8 mouse cellular contexts compared by ENCODE assay signal in the genomic region with DNA sequence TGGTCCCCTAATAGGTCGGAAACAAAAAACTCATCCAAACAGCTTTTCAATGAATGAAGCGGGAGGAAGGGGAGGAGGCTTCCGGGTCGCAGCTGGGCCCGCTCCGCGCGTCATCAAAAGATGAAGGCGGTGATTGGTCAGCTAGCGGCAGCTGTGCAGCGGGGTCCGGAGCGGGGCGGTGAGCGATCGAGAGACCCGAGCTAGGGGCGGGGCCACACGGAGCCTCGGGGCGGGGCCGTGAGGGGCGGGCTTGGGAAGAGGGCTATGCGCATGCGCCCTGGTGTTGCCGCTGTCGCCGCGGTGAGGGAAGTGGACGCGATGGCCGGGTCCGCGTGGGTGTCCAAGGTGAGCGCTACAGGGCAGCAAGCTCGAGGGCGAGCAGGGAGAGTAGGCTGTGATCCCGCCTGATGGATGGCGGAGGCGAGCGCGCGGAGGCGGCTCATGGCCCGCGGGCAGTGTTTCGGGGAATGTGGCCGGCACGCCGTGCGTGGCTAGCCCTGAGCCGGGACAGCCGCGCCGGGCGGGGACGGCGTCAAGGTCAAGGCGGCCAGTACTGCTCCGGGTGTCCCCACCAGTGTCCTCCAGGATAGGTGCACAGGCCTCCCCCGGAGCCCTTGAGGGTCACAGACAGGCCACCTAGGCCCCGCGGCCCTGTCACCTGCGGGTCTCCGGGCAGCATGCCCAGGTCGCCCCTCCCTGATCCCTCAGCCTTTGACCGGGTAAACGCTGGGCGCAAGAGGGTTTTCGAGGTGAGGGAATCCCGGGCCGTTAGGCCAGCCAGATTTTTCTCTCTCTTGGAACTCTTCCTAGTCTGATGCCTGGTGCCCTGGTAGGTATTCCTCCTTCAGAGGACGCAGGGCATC. TPM values are rescaled to one million over a fixed set of nuclear protein-coding genes. Genes with fewer than 3 reads are reported as not detected.
DNase-seq lines count a peak whose midpoint lies in the region; ATAC-seq lines count a peak whose summit lies in the region.

Idh3a (plus strand) TSS at position 136 of the 863 bp plus-strand sequence.

- WGBS in heart, embryonic 14.5 days = under 1% methylated on average over 67 of the region's 73 CpGs
- under 1% methylated on average over 73 of the region's 73 CpGs for whole genome bisulfite sequencing in liver, embryonic 13.5 days (ENCODE audit: insufficient replicate concordance)
- under 1% methylated on average over 72 of the region's 73 CpGs for WGBS in stomach, embryonic 16.5 days

- peaks cover 28% of the 10 kb centered on the region for H3K36me3 ChIP-seq in heart, embryonic 14.5 days (ENCODE audit: control insufficient read depth, insufficient read depth, low read length)
- H3K36me3 ChIP-seq in liver, embryonic 13.5 days = peaks cover 15% of the 10 kb centered on the region
- no peaks in the 10 kb centered on the region for H3K36me3 ChIP-seq in stomach, embryonic 16.5 days (ENCODE audit: control insufficient read depth, insufficient read depth, low read length)

- H3K27me3 ChIP-seq in heart, embryonic 14.5 days (ENCODE audit: control insufficient read depth, insufficient read depth, low read length) = no peaks in the 10 kb centered on the region
- no peaks in the 10 kb centered on the region for H3K27me3 ChIP-seq in liver, embryonic 13.5 days
- H3K27me3 ChIP-seq in stomach, embryonic 16.5 days (ENCODE audit: control insufficient read depth, insufficient read depth, low read length) = no peaks in the 10 kb centered on the region

- no peaks in the 10 kb centered on the region for H3K9me3 ChIP-seq in heart, embryonic 14.5 days (ENCODE audit: control insufficient read depth, low read length)
- no peaks in the 10 kb centered on the region for H3K9me3 ChIP-seq in liver, embryonic 13.5 days (replicated peaks)
- H3K9me3 ChIP-seq in stomach, embryonic 16.5 days (replicated peaks; ENCODE audit: control insufficient read depth, low read length) = no peaks in the 10 kb centered on the region

- H3K9ac ChIP-seq in heart, embryonic 14.5 days (ENCODE audit: low read length) = peak within 1 kb of the TSS; percentile 94
- H3K9ac ChIP-seq in liver, embryonic 13.5 days = peak within 1 kb of the TSS; percentile 93
- H3K9ac ChIP-seq in stomach, embryonic 16.5 days (ENCODE audit: low read length) = peak within 1 kb of the TSS; percentile 87

- H3K4me1 ChIP-seq in brown adipose tissue, adult 24 weeks (ENCODE audit: control insufficient read depth, insufficient read depth, insufficient read length, low read length) = no peaks in the 10 kb centered on the region
- H3K4me1 ChIP-seq in heart, embryonic 14.5 days (ENCODE audit: control insufficient read depth in 2 of 2, insufficient read depth in 2 of 2, low read length in 2 of 2) = peaks cover 0 to 15% of the 10 kb centered on the region in 2 experiments; a peak in 2 of 4 replicates
- H3K4me1 ChIP-seq in liver, embryonic 13.5 days (replicated peaks) = peaks cover 37% of the 10 kb centered on the region
- H3K4me1 ChIP-seq in stomach, embryonic 16.5 days (ENCODE audit: control insufficient read depth, insufficient read depth, low read length) = peaks cover 11% of the 10 kb centered on the region

- peak; percentile 98 for ATAC-seq in heart, embryonic 14.5 days (ENCODE audit: insufficient number of reproducible peaks, insufficient read depth, low FRiP score, low read depth)
- ATAC-seq in liver, embryonic 13.5 days (ENCODE audit: low read depth) = peak; percentile 93
- peak; percentile 99 for ATAC-seq in stomach, embryonic 16.5 days (ENCODE audit: insufficient read depth, low FRiP score)

- peak within 1 kb of the TSS; percentile 92 for H3K4me3 ChIP-seq in brown adipose tissue, adult 24 weeks (ENCODE audit: insufficient read depth, low read depth, low read length)
- peak within 1 kb of the TSS; percentile 85 to 92 for H3K4me3 ChIP-seq in heart, embryonic 14.5 days (ENCODE audit: control insufficient read depth in 1 of 2, insufficient read depth in 1 of 2, low read depth in 1 of 2, low read length in 2 of 2)
- peak within 1 kb of the TSS; percentile 97 for H3K4me3 ChIP-seq in liver, embryonic 13.5 days (replicated peaks)
- peak within 1 kb of the TSS; percentile 96 for H3K4me3 ChIP-seq in stomach, embryonic 16.5 days (replicated peaks; ENCODE audit: low read length)

- H3K27ac ChIP-seq in brown adipose tissue, adult 24 weeks (replicated peaks; ENCODE audit: low read depth, low read length) = peak within 1 kb of the TSS; percentile 100
- H3K27ac ChIP-seq in heart, embryonic 14.5 days (replicated peaks in 1 of 2; ENCODE audit: control insufficient read depth in 1 of 2, insufficient read depth in 1 of 2, low read depth in 2 of 2, low read length in 2 of 2) = peak within 1 kb of the TSS; percentile 59 to 86
- peak within 1 kb of the TSS; percentile 58 for H3K27ac ChIP-seq in liver, embryonic 13.5 days
- H3K27ac ChIP-seq in stomach, embryonic 16.5 days (ENCODE audit: low read length) = no peak within 1 kb of the TSS

- peak; percentile 99 for DNase-seq in CD4-positive, CD25-positive, alpha-beta regulatory T cell, adult 2 months (ENCODE audit: low read depth, low spot score)
- DNase-seq in fibroblast of lung, adult 2 months (ENCODE audit: low read depth) = peak; percentile 88
- DNase-seq in kidney, postnatal 14 days = peak; percentile 99
- DNase-seq in liver, embryonic 13.5 days = peak; percentile 98
- DNase-seq in neural tube, embryonic 10.5 days (ENCODE audit: extremely low spot score, low spot score) = peak; percentile 98

- peak within 1 kb of the TSS; percentile 66 for H3K4me2 ChIP-seq in heart, embryonic 14.5 days (ENCODE audit: low read length)
- H3K4me2 ChIP-seq in liver, embryonic 13.5 days = peak within 1 kb of the TSS; percentile 95
- H3K4me2 ChIP-seq in stomach, embryonic 16.5 days (ENCODE audit: low read depth, low read length) = peak within 1 kb of the TSS; percentile 86

RNA-seq across cellular contexts. Expression of gene Idh3a, which starts in this region (rescaled TPM):
- 1,665 and 1,891 TPM in 2 replicates for polyA plus RNA-seq in brown adipose tissue, adult 24 weeks (2012; ENCODE audit: insufficient read depth, insufficient read length, missing spikeins)
- polyA plus RNA-seq in heart, embryonic 14.5 days (2014; fragmentation: Nextera tagmentation; extraction: Ambion mirVana) = 502 and 560 TPM in 2 replicates
- 121 and 143 TPM in 2 replicates for polyA plus RNA-seq in liver, embryonic 13.5 days (2015; fragmentation: Nextera tagmentation; extraction: Ambion mirVana)
- polyA plus RNA-seq in stomach, embryonic 16.5 days (2015; fragmentation: Nextera tagmentation; extraction: Ambion mirVana) = 112 and 146 TPM in 2 replicates
